Mouse (Mus musculus): ENCODE data around the gene Klhl5.

The Klhl5 gene

DNA sequence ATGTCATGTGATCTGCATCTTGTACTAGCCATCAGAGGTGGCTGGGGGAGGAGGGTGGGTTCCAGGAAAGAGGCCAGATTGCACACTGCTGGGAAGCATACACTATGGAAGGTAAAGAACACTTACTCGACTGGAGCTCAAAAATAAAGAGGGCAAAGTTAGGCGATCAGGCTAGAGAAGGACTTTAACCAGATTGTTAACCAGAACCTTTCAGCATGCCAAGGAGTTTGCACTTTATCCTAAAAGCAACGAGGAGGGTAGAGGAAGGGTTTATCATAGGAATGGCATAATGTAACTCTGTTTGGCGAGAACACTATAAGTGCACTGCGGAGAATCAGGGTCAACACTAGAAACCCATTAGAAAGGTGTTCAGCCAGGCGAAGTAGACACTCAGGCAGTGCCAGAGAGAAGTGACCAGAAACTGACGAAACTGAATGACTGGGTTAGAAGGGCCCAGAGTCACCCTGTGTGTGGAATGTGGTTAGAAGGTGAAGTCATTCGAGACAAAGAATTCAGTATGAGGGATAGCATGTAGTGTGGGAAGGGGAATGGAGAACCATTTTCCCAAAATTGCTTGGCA lies 43.1 kb downstream of the Klhl5 start:
- DNase-seq: no peak

DNA sequence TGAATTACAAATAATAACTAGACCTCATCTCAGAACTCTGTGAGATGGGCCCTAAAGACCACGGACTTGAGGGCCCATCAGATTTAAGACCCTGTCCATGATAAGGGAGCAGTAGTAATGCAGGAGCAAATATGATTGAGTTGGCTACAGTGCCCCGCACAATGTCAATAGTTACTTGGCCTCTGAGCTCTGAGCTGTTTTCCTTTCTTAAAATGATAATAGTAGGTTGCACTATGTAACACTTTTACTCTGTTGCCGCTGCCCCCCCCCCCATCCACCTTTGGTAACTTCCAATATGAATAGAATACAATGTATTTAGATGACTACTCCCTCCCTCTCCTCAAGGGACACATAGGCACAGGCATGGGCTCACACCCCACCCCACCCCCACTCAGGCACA lies 43.9 kb downstream of the Klhl5 start:
- no peak for DNase-seq

DNA sequence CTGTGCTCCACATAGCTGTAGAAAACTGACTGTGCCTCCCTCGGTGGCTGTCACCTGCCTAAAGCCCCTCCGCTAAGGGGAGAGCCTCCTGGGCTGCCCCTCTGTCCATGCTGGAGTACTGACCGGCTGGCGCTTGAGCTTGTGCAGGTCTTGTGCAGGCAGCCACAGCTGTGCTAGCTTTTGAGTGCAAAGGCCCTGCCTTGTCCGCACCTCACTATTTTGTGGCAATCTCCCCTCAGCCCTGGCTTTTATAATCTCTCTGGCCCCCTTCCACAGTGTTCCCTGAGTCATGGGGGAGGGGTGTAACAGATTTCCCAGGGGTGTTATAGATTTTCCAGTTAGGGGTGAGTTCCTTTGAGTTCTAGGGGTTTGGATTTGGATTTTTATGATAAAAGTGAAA lies 44.4 kb downstream of the Klhl5 start:
- DNase-seq: no peak

DNA sequence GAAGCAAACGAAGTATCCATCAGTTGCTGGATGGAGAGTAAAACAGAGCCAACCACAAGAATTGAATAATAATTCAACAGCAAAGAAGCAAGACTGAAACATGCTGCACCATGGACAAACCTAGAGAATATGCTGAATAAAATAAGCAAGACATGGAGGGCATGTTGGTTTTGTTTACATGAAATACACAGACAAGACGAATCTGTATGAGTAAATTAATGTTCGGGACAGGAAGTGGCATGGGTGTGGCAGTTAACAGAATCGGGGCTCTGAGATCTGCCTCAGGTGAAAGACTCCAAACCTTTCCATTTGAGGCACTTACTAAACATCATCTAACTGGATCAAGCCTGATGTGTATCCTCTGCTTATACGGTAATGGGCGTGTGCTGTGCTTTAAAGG lies 46.9 kb downstream of the Klhl5 start:
- no peak for DNase-seq

DNA sequence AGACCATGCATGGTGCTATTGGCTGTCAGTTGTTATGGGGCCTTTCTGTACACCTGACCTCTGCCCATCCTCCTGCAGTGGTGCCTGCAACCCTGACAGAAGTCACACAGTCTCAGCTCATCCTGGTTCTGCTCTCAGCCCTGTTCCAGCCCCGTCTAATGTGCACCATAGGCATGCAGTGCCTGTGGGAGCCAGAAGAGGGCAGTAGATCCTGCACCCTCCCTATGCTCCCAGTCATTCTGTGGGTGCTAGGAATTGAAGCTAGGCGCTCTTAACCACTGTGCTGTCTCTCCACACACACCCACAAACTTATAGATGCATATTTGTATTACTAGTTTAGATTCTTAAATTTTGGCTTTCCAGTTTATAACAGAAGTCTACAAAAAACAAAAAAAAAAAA lies 49.5 kb downstream of the Klhl5 start:
- DNase-seq: no peak

DNA sequence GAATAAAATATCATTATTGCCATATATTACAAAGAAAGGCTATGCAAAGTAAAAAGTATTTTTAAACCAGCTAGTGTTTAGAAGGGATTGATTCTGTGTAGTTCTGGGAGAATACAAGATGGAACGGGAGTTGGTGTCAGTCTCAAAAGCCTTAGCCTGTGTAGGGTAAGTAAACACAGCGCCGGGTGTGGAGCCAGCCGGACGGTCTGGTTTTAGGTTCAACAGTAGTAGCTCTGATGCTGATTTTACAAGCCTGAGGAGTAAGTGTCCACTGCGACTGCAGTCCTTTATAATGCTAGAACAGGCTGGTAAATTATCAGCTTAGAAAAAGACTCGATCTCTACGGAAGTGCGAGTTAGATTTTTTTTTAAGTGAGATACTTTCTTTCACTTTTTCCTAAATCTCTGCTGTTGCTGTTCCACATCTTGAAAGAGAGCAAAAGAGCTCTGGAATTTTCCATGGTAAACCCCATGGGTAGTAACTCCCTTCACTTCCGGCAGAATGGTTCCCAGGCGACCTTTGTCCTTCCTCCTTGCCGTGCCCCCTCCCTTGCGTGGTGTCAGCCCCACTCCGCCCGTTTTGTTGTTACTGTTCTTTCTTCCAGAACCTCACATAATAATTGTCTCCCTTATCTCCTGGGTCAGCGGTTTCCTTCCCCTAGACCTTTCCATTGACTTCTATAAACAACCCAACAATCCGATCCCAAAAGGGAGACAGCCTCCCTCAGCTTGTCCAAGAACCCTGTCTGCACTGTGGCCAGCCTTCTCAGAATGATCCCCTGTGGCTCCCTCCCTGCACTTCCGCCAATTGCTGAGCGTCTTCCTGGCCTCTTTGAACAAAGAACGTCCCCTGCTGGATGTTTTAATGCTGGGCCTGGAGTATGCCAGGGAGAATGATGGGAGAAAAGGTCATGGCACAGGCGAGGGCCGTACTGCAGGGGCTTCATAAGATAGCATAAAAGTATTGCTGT lies 50.4 kb downstream of the Klhl5 start:
- DNase-seq: no peak

DNA sequence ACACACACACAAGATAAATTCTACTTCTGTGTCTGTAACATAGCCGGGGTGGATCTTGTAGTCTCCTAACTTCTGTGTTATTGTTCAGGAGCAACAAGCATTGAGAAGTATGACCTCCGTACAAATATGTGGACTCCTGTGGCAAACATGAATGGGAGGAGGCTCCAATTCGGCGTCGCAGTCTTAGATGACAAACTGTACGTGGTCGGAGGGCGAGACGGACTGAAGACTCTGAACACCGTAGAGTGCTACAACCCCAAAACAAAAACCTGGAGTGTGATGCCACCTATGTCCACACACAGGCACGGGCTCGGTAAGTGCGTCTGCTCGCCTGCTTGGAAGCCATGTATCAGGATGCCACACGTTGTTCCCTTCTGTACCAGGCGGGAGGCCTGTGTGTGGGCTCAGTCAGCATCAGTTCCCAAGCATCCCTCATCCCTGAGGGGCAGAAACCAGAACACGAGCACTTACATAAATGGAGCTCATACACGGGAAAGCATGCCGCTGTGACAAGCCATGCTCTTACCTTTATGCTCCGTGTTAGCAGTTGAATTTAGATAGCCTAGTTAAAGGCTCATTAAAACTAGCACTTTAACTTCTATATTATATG lies 51.5 kb downstream of the Klhl5 start:
- no peak for DNase-seq

DNA sequence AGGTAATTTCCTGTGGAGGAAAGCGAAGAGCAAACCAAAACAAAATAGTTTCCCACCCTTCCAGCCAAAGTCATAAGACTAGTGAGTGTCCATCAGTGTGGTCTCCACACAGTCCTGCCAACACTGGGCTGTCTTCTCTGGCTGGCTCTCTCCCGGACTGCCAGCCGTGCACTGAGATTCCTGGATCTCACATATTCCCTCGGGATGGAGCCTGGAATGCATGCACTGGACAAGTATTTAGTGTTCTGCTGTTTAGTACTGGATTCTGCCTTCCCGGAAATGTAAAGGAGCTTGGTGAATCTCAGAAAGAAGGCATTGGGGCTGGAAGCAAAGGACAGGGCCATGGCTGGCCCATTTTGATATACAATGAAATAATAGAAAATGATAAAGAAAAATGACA lies 55.7 kb downstream of the Klhl5 start:
- no peak for DNase-seq

DNA sequence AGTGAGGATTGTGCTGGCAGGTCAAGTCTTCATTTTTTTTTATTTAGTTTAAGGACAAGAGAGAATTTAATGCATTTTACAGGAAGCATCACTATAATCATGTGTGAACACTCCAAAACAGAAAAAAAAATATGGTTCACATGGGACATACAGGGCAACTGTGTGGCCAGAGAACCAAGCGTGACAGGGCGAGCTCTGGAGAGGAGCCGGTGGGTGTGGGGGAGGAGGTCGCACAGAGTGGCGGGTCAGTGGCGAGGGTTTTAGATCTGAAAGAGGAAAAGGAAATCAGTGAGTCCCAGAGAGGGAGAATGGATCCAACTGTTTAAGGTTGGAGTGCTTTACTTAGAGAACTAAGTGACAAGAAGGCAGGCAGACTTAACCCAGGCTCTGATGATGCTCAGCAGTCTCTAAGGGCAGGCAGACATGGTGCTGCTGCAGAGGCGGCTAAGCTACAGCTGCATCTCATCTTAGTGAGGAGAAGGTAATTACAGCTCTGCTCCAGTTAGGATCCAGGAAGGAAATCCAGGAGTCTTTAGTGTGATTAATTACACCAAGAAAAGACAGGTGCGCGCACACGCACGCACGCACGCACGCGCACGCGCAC lies 56.3 kb downstream of the Klhl5 start:
- no peak for DNase-seq

DNA sequence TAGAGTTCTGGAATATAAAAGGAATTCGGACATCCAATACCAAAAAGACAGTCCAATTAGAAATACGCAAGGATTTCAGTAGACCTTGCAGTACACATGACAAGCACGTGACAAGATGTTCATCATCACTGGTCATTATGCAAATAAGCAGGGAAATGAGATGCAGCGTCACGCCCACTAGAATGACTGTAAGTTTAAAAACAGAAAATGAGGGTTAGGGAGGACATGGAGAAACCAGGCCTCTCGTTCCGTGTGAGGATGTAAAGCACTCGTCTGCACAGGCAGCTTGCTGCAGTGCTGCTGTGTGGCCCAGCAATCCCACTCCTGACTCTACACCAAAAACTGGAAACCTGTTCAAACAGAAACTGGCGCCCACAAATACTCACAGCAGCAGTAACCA lies 62.9 kb downstream of the Klhl5 start:
- DNase-seq: no peak

DNA sequence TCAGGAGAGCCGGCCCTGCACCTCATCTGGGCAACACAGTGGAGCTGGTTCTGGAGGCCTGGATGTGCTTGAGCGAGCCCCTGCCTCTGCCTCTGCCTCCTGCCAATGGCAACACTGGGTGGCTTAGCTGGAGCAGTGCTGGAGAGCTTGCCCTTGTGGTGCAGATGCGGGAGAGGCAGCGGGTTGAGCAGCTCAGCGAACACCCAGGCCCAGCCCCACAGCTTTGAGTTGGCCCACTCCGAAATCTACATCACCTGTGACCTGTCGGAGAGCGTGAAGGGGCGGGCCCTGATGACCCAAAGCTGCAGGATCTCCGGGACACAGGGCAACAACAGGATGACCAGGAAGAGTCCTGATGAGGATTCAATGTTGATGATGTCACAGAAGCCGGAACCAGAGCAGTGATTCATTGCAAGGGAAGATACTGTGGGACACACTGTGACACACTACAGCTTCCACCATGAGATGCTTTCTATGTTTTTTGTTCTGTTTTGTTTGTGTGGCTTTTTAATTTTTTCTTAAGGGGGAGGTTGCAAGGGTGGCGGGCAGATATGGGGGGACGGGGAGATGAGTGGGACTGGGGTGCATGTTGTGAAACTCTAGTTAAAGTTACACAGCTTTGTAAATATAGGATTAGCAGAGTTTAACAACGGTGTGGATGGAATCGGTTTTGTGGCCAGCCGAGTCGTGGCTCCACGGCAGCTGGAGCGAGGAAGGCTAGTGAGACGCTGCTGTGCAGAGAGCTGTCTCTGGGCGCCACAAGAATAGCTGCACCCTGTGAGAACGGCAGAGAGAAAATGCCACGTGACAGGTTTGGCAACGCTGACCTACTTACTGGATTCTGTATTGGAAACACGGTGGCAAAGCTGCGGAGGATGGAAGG lies 67.9 kb downstream of the Klhl5 start:
- peak; percentile 60 for DNase-seq

DNA sequence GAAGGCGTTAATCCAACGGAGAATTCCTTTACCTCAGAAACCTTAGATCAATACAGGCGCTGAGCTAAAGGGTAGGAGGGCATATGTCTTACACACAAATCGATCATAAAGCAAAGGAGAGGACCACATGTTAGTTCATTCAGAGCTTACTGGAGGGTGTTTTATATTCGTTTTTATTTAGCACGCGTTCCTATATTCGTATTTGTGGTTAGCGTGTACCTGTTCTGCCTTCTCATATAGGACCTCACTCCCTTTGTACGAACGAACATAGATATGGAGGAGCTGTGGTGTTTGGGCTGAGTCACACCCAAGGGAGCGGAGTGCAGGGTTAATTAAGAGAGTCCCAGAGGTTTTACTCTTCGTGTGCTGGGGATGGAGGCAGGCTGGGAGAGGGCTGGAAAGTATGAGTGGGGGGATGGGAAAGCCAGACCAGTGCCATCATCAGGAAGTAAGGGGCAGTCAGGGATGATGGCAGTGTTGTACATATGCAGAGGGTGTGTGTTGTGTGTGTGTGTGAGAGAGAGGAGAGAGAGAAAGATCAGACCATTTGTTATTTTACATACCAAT lies 68.7 kb downstream of the Klhl5 start:
- DNase-seq: no peak

DNA sequence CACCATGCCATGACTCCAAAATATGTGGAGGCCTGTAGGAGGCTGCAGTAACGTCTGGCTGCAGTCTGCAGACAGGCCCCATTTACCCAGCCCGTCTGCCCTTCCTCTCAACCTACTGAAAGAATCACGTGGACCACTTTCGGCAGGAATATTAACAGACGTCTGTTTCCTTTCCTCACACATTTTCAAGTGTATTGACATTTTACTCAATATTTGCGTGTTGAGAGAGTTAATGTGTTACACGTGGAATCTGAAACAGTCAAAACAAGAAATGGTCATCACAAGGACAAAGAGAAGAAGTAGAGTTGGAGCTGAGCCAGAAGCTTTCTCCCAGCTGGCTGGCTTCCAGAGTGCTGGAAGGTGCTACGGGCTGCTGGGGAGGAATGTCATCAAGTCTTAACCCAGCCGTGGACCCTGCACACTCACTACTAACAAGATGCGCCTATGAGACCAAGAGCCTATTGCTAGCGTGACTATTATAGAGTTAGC lies 69.7 kb downstream of the Klhl5 start:
- DNase-seq: no peak

DNA sequence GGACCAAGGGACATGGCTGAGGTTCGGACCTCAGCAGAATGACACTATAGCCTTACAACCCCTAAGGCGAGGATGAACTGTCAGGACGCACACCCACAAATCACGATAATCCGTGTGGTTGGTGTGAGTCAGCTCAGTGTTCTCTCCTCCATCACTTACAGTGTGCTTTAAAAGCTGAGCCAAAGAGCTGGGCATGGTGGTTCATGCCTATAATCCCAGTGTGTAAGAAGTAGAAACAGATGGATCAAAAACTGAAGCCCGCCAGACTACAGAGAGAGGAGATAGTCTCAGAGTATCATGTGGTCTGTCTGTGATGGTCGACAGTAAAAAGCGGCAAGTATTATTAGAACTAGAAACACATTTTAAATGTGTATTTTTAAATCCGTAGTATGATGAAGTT lies 71.1 kb downstream of the Klhl5 start:
- no peak for DNase-seq

DNA sequence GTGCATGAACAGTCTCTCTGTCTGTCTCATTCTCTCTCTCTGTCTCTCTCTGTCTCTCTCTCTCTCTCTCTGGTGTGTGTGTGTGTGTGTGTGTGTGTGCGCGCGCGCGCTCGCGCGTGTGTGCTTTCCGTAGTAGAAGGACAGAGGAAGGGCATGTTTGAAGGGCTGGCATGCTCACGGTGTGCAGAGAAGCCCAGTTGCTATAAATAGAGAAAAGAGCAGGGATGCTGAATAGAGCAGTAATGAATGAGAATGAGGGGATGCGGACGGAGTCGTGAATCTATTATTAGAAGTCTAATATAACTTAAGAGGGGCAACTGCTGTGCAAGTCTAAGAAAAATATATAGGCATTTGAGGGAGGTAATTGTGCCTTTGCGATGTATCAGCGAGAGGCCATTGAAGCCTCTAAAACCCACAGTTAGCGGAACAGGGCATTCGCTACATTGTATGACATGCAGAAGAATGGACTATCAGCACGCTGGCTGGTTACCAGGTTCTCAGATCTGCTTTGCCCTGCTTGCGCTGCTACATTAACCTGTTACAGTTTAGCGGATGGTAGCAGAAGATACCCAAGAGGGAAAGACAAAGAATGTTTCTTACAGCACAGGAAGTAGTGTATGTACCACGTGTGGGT lies 73.9 kb downstream of the Klhl5 start:
- no peak for DNase-seq

DNA sequence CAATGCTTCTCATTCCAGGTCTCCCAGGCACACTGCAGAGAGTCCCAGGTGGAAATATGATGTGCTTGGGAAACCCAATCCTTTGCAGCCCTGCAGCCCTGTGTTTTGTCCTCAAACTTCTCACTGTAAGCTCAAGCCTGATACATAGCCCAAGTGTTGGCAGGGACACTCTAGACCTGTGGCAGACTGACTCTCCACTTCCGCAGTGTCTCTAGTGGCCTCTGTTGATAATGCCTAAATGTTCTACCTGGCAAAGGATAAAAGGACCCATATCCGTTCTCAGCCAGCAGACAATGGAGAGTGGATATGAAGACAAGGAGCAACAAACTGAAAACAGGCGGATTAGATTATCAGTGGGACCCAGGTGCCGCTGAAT lies 74.4 kb downstream of the Klhl5 start:
- DNase-seq: no peak

DNA sequence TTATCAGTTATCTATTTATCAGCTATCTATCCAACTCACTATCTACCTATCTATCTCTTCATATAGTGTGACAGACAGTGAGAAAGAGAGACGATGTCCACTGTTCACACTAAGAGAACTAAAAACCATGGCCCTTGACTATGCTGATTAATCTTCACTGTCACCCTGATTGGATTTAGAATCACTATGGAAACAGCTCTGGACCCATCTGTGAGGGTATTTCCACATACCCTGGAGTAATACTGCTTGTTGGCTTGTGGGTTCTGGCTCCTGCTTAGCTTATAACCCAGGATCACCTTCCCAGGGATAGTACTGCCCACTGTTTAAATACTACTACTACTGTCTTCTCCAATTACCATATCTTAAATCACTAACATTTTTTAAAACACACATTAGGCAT lies 74.9 kb downstream of the Klhl5 start:
- DNase-seq: no peak

DNA sequence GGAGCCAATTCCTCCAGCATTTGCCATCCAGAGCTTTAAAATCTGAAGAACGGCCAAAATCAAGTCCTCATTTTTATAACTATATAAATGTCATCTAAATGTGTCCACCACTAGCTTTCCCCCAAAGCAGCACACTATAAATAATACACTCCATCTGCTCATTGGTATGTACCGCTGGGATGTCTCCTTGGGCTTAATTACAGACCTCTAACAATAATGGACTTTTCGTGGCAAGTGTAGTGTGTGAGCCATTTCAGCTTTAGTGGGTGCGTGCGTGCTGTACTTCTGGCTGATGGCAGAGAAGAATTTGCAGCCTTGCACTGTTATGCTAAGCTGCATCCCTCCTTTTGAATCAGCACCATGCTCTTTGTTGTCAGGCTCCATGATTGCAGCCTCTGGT lies 84.3 kb downstream of the Klhl5 start:
- no peak for DNase-seq

DNA sequence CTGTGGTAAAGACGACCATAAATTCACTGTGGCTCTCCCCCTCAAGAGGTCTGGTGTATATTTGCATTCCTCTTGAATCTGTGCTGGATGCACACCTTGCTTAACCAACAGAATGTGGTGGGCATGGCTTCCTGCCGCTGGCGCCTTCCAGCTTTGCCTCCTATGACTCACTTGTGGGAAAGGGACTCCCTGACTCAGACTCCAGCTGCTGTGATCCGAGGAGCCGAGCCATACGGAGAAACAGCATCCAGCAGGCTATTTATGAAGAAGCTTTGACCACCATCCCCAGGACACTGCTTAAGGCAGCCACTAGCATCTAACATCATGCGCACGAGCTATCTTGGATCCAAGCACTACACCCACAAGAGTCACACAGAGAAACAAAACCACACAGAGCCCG lies 87.1 kb downstream of the Klhl5 start:
- no peak for DNase-seq

DNA sequence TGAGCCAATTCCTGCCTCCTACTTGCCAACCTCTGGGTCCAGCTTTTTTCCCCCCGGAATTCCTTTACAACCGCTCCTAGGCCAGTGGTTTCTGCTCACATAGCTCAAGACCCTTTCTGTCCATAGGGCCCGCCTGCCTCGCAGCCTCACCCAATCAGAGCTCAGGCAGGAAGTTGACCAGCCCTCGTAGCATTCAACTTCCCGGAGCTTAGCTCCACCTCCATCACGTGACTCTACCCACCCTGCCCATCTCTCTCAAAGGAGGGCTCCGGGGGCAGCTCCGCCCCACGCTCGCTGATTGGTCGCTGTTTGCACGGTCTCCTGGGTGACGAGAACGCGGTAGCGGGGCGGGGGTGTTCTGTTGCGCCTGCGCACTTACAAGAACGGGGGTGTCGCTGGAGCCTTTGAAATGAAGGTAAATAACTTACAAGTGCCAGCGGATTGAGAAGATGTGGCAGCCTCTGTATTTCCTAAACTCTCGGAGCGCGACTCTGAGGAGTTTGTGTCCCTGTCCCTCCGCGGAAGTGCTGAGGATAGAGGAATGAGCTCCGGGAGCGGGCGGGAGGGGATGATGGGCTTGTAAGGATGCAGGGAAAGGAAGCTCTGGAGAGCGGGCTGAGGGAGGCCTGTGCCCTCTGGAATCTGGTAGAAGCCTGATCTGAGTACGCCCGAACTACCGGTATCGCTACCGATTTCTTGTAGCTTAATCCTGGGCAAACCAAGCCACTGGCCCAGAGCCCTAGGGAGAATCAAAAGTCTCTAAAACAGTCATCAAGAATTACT lies 92.2 kb downstream of the Klhl5 start, which contains the start of gene Wdr19:
Wdr19 (plus strand) TSS at position 351 of the 783 bp plus-strand sequence.
- DNase-seq: peak; percentile 100

DNA sequence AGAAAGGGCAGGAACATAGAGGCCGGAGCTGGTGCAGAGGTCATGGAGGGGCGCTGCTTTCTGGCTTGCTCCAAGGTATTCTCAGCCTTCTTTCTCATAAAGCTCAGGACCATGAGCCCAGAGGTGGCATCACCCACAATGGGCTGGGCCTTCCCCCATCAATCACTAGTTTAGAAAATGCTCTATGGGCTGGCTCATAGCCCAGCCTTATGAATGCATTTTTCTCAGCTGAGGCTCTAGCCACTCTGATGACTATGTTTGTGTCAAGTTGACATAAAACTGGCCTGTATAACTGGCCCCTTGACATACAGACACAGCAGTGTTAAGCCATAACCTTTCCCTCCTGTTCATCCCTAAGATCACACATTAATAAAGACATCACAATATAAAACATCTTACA lies 97.4 kb downstream of the Klhl5 start:
- no peak for DNase-seq
